Mouse (Mus musculus) myocyte (in vitro differentiated cells): ENCODE measurements around the gene Olfr711.

Experiments used
- CEBPB ChIP-seq: IDR thresholded peaks from 2 replicates; pipeline ENCODE4 v1.6.1; 2011; ENCODE audit warnings: mild to moderate bottlenecking, moderate library complexity; ENCODE audit not compliant: poor library complexity, insufficient read depth, severe bottlenecking
- E2F4 ChIP-seq: IDR thresholded peaks from one replicate; pipeline ENCODE4 v1.6.1; 2011; ENCODE audit warnings: mild to moderate bottlenecking, control low read depth, moderate library complexity; ENCODE audit not compliant: insufficient read depth
- MAX ChIP-seq: IDR thresholded peaks from one replicate; pipeline ENCODE4 v1.6.1; 2011; ENCODE audit warnings: low read depth, mild to moderate bottlenecking, control low read depth
- MYOD1 ChIP-seq, 3 experiments: IDR thresholded peaks; one replicate each; pipeline ENCODE4 v1.6.1; 2011; ENCODE audit warnings: control low read depth in 2 of 3, low read depth in 2 of 3, mild to moderate bottlenecking in 2 of 3, moderate library complexity in 1 of 3; ENCODE audit not compliant: insufficient read length in 2 of 3, control insufficient read depth in 1 of 3
- MYOG ChIP-seq, 3 experiments: IDR thresholded peaks; one replicate each; pipeline ENCODE4 v1.6.1; 2011; ENCODE audit warnings: control low read depth in 2 of 3, low read depth in 2 of 3, mild to moderate bottlenecking in 2 of 3; ENCODE audit not compliant: insufficient read length in 2 of 3, control insufficient read depth in 1 of 3, insufficient read depth in 1 of 3
- POLR2A ChIP-seq: IDR thresholded peaks from one replicate; pipeline ENCODE4 v1.6.1; 2011; ENCODE audit warnings: low read depth, mild to moderate bottlenecking, control low read depth, moderate library complexity; ENCODE audit not compliant: insufficient read length
- POLR2AphosphoS2 ChIP-seq: IDR thresholded peaks from one replicate; pipeline ENCODE4 v1.6.1; 2011; ENCODE audit warnings: low read depth, control low read depth; ENCODE audit not compliant: insufficient read length
- REST ChIP-seq: IDR thresholded peaks from one replicate; pipeline ENCODE4 v1.6.1; 2011; ENCODE audit warnings: mild to moderate bottlenecking, control low read depth, moderate library complexity; ENCODE audit not compliant: insufficient read depth, insufficient read length
- SRF ChIP-seq: IDR thresholded peaks from one replicate; pipeline ENCODE4 v1.6.1; 2011; ENCODE audit warnings: low read depth; ENCODE audit not compliant: control insufficient read depth, insufficient read length
- TCF12 ChIP-seq: IDR thresholded peaks from one replicate; pipeline ENCODE4 v1.6.1; 2011; ENCODE audit warnings: mild to moderate bottlenecking, control low read depth; ENCODE audit not compliant: poor library complexity, insufficient read depth, severe bottlenecking
- TCF3 ChIP-seq: IDR thresholded peaks from one replicate; pipeline ENCODE4 v1.6.1; 2011; ENCODE audit warnings: low read depth, control low read depth; ENCODE audit not compliant: insufficient read length
- USF1 ChIP-seq: IDR thresholded peaks from one replicate; pipeline ENCODE4 v1.6.1; 2011; ENCODE audit warnings: low read depth, mild to moderate bottlenecking, control low read depth, moderate library complexity

GRCm38 (mm10) chr7:107004169-107004568 lies 28.9 kb upstream of the Olfr711 start:
- TF ChIP-seq POLR2A: no peak
- no peak for TF ChIP-seq USF1
- TF ChIP-seq TCF3: no peak
- TF ChIP-seq POLR2AphosphoS2: no peak
- TF ChIP-seq E2F4: no peak
- TF ChIP-seq REST: no peak
- TF ChIP-seq TCF12: no peak
- TF ChIP-seq MAX: no peak
- TF ChIP-seq MYOD1 (IDR thresholded peaks at IDR 0.05; ENCODE audit: control insufficient read depth in 1 of 3, insufficient read length in 2 of 3, low read depth in 2 of 3): no peak
- TF ChIP-seq MYOG (IDR thresholded peaks at IDR 0.05; ENCODE audit: control insufficient read depth in 1 of 3, insufficient read depth in 1 of 3, insufficient read length in 2 of 3, low read depth in 2 of 3): no peak
- no peak for TF ChIP-seq SRF
- no peak for TF ChIP-seq CEBPB
